Comparison of ENCODE assay signal across 9 mouse cellular contexts in genomic region chr3:53650003-53650748, GRCm38 (mm10). TPM values are rescaled to one million over a fixed set of nuclear protein-coding genes. Genes with fewer than 3 reads are reported as not detected.
DNase-seq lines count a peak whose midpoint lies in the region; ATAC-seq lines count a peak whose summit lies in the region.
"Had no signal": no experiment of that assay in that cellular context is flagged by ENCODE, and none has a peak within 500 bp of the region (broad histone marks: within the 10 kb centered on the region; RNA-seq: fewer than 3 reads in every experiment).

No protein-coding gene starts in this region.

- H3K4me2 ChIP-seq in kidney, embryonic 16.5 days (replicated peaks; ENCODE audit: low read depth, low read length): peak overlapping the region; percentile 36
- peak overlapping the region; percentile 46 for H3K4me2 ChIP-seq in heart, embryonic 14.5 days (ENCODE audit: low read length)
- H3K4me2 ChIP-seq in midbrain, embryonic 14.5 days (ENCODE audit: low read length): peak overlapping the region; percentile 24

- no peak for DNase-seq in kidney, adult 8-10 months
- DNase-seq in midbrain, embryonic 14.5 days: peak; percentile 63
- DNase-seq in yolk sac, embryonic 10.5 days (ENCODE audit: low spot score): no peak
- no peak for DNase-seq in adrenal gland, adult 8-10 months
- no peak for DNase-seq in cerebellum, adult 8-10 months

- H3K9ac ChIP-seq in kidney, embryonic 16.5 days (replicated peaks; ENCODE audit: low read length): peak overlapping the region; percentile 53; the same call in 1 of the 2 replicates
- peak overlapping the region; percentile 3; the same call in 1 of the 2 replicates for H3K9ac ChIP-seq in heart, embryonic 14.5 days (ENCODE audit: low read length)
- H3K9ac ChIP-seq in midbrain, embryonic 14.5 days (replicated peaks; ENCODE audit: low read length): no peak overlapping the region

- peaks cover 33% of the 10 kb centered on the region for H3K9me3 ChIP-seq in kidney, embryonic 16.5 days (ENCODE audit: low read length)
- peaks cover 15% of the 10 kb centered on the region for H3K9me3 ChIP-seq in heart, embryonic 14.5 days (ENCODE audit: control insufficient read depth, low read length)
- H3K9me3 ChIP-seq in midbrain, embryonic 14.5 days (ENCODE audit: control insufficient read depth, low read length): no peaks in the 10 kb centered on the region

- peak overlapping the region; percentile 60 for H3K27ac ChIP-seq in kidney, embryonic 16.5 days (ENCODE audit: low read length)
- peak overlapping the region; percentile 24 to 71 for H3K27ac ChIP-seq in heart, embryonic 14.5 days (replicated peaks in 1 of 2; ENCODE audit: control insufficient read depth in 1 of 2, insufficient read depth in 1 of 2, low read depth in 2 of 2, low read length in 2 of 2)
- H3K27ac ChIP-seq in midbrain, embryonic 14.5 days (replicated peaks; ENCODE audit: low read depth, low read length): peak overlapping the region; percentile 37; the same call in 1 of the 2 replicates

- ATAC-seq in kidney, embryonic 16.5 days (ENCODE audit: low FRiP score, low TSS enrichment): 0 out of 2 replicates have a peak, but pooled peaks have one; percentile 37
- ATAC-seq in common myeloid progenitor, adult 5-6 weeks (replicated peaks; ENCODE audit: low read depth, poor library complexity, severe bottlenecking): peak; percentile 68
- ATAC-seq in heart, embryonic 14.5 days (ENCODE audit: insufficient number of reproducible peaks, insufficient read depth, low FRiP score, low read depth): no peak
- ATAC-seq in midbrain, embryonic 14.5 days (ENCODE audit: low FRiP score, low TSS enrichment): no peak
- ATAC-seq: Patski had no signal

- peak overlapping the region; percentile 14 for H3K4me3 ChIP-seq in kidney, embryonic 16.5 days (ENCODE audit: low read length)
- no peak overlapping the region for H3K4me3 ChIP-seq in heart, embryonic 14.5 days (ENCODE audit: control insufficient read depth in 1 of 2, insufficient read depth in 1 of 2, low read depth in 1 of 2, low read length in 2 of 2)
- no peak overlapping the region for H3K4me3 ChIP-seq in midbrain, embryonic 14.5 days (replicated peaks; ENCODE audit: low read depth, low read length)

- 8% methylated on average over 8 of the region's 8 CpGs for WGBS in kidney, embryonic 16.5 days
- WGBS in heart, embryonic 14.5 days: 10% methylated on average over 8 of the region's 8 CpGs
- 1% methylated on average over 8 of the region's 8 CpGs for WGBS in midbrain, embryonic 14.5 days

- no peaks in the 10 kb centered on the region for H3K27me3 ChIP-seq in kidney, embryonic 16.5 days (ENCODE audit: insufficient read depth, low read length)
- 0 out of 2 replicates have a peak, but pooled peaks cover under 1% of the 10 kb centered on the region for H3K27me3 ChIP-seq in heart, embryonic 14.5 days (ENCODE audit: control insufficient read depth, insufficient read depth, low read length)
- 0 out of 2 replicates have a peak, but pooled peaks cover under 1% of the 10 kb centered on the region for H3K27me3 ChIP-seq in midbrain, embryonic 14.5 days (ENCODE audit: control insufficient read depth, insufficient read depth, low read length)

- H3K4me1 ChIP-seq in kidney, embryonic 16.5 days (ENCODE audit: insufficient read depth, low read length): peaks cover 12% of the 10 kb centered on the region; the same call in 1 of the 2 replicates
- peaks cover 11 to 13% of the 10 kb centered on the region in 2 experiments for H3K4me1 ChIP-seq in heart, embryonic 14.5 days (ENCODE audit: control insufficient read depth in 2 of 2, insufficient read depth in 2 of 2, low read length in 2 of 2)
- peaks cover 3% of the 10 kb centered on the region; the same call in 1 of the 2 replicates for H3K4me1 ChIP-seq in midbrain, embryonic 14.5 days (ENCODE audit: control insufficient read depth, insufficient read depth, low read length)

- peaks cover 48% of the 10 kb centered on the region for H3K36me3 ChIP-seq in kidney, embryonic 16.5 days (ENCODE audit: insufficient read depth, low read length)
- peaks cover 11% of the 10 kb centered on the region; the same call in 1 of the 2 replicates for H3K36me3 ChIP-seq in heart, embryonic 14.5 days (ENCODE audit: control insufficient read depth, insufficient read depth, low read length)
- H3K36me3 ChIP-seq in midbrain, embryonic 14.5 days (ENCODE audit: control insufficient read depth, insufficient read depth, low read length): no peaks in the 10 kb centered on the region

RNA-seq across cellular contexts. Expression of gene Frem2, which starts 7.0 kb away (rescaled TPM):
- polyA plus RNA-seq in kidney, embryonic 16.5 days (2015; fragmentation: Nextera tagmentation; extraction: Ambion mirVana): 15.1 and 15.6 TPM in 2 replicates
- not detected in 2 replicates for total RNA-seq in common myeloid progenitor, adult 5-6 weeks (2017)
- polyA plus RNA-seq in heart, embryonic 14.5 days (2014; fragmentation: Nextera tagmentation; extraction: Ambion mirVana): 4.2 and 5.5 TPM in 2 replicates
- 1.1 TPM in 2 replicates for polyA plus RNA-seq in midbrain, embryonic 14.5 days (2014; fragmentation: Nextera tagmentation; extraction: Ambion mirVana)
- under 1 TPM; 0.06 to 0.38 (median 0.18) TPM for total RNA-seq in adrenal gland, adult 8-10 months (2022)

Comparison
In these comparisons a context has a peak if more than half of its experiments do, and no peak if none do; other contexts are left out.
1. ATAC-seq: peak in kidney, embryonic 16.5 days (single experiment) and common myeloid progenitor, adult 5-6 weeks (single experiment); none in heart, embryonic 14.5 days (single experiment) and midbrain, embryonic 14.5 days (single experiment).
2. Peak in every context shown above with its lines, with median percentiles within 50 percentile points of each other: H3K27ac ChIP-seq and H3K4me2 ChIP-seq.